Mouse (Mus musculus) midbrain, embryonic 14.5 days (tissue): ENCODE data around the gene Gata3. TPM values are rescaled to one million over a fixed set of nuclear protein-coding genes. Genes with fewer than 3 reads are reported as not detected.

Experiments used
- ATAC-seq: fragments of 200-750 bp; cut with Nextera tagmentation; 2 replicates; pipeline ENCODE4 v1.8.0; 2017; ENCODE audit warnings: moderate number of reproducible peaks, moderate library complexity; ENCODE audit not compliant: low FRiP score, low TSS enrichment
- DNase-seq: peaks from one replicate; pipeline ENCODE4 v3.0.0-alpha.2; 2015
- H3K27ac ChIP-seq: fragments of 300-500 bp; sonication (generic); replicated peaks from 2 replicates; pipeline ENCODE4 v1.5.1; 2014; ENCODE audit warnings: mild to moderate bottlenecking, low read depth, low read length, moderate library complexity
- H3K27me3 ChIP-seq: fragments of 300-500 bp; sonication (generic); 2 replicates; pipeline ENCODE4 v1.6.1; 2014; ENCODE audit warnings: low read length, control low read depth, mixed read lengths; ENCODE audit not compliant: control insufficient read depth, insufficient read depth
- H3K36me3 ChIP-seq: fragments of 300-500 bp; sonication (generic); 2 replicates; pipeline ENCODE4 v1.6.1; 2014; ENCODE audit warnings: low read length, control low read depth; ENCODE audit not compliant: control insufficient read depth, insufficient read depth
- H3K4me1 ChIP-seq: fragments of 300-500 bp; sonication (generic); 2 replicates; pipeline ENCODE4 v1.6.1; 2014; ENCODE audit warnings: mild to moderate bottlenecking, antibody characterized with exemption, low read length, control low read depth; ENCODE audit not compliant: control insufficient read depth, insufficient read depth
- H3K4me2 ChIP-seq: fragments of 300-500 bp; sonication (generic); 2 replicates; pipeline ENCODE4 v1.6.1; 2014; ENCODE audit warnings: mild to moderate bottlenecking, low read length, moderate library complexity
- H3K4me3 ChIP-seq: fragments of 300-500 bp; sonication (generic); replicated peaks from 2 replicates; pipeline ENCODE4 v1.5.1; 2014; ENCODE audit warnings: low read depth, low read length
- H3K9ac ChIP-seq: fragments of 300-500 bp; sonication (generic); replicated peaks from 2 replicates; pipeline ENCODE4 v1.6.1; 2014; ENCODE audit warnings: mild to moderate bottlenecking, low read length, moderate library complexity
- H3K9me3 ChIP-seq: fragments of 300-500 bp; sonication (generic); 2 replicates; pipeline ENCODE4 v1.6.1; 2016; ENCODE audit warnings: low read length, control low read depth, mixed read lengths; ENCODE audit not compliant: control insufficient read depth
- WGBS: fragments of 180-500 bp; shearing (Covaris S2); extraction: QIAGEN DNeasy Blood & Tissue Kit; methylation state at CpG from one replicate; pipeline ENCODE4 v1.1.7; 2014; 5-methylcytosine and 5-hydroxymethylcytosine counted together
- polyA plus RNA-seq: library from polyadenylated mRNA; unstranded; fragments of >200 nt; fragmentation: Nextera tagmentation; extraction: Ambion mirVana; gene quantifications from 2 replicates; pipeline ENCODE4 v1.2.1, GENCODE M21; 2014

Gene Gata3
- polyA plus RNA-seq, 1 experiment from 2014 or later, result 120 TPM

GRCm38 (mm10) chr2:9882926-9883802 is 6.7 kb downstream of the Gata3 start:
- Histone ChIP-seq H3K27ac (peak overlapping the region; percentile 89), H3K4me1 (peaks cover 8% of the 10 kb centered on the region; the same call in 1 of the 2 replicates), H3K4me2 (peak overlapping the region; percentile 65), H3K9ac (peak overlapping the region; percentile 69), H3K27me3 (peaks cover 75% of the 10 kb centered on the region), H3K9me3 (no peaks in the 10 kb centered on the region), H3K4me3 (peak overlapping the region; percentile 45), H3K36me3 (no peaks in the 10 kb centered on the region)
- ATAC-seq (no peak), DNase-seq (peak; percentile 61)
- WGBS, result under 1% methylated on average over 43 of the region's 43 CpGs

GRCm38 (mm10) chr2:9882371-9882925 is 7.4 kb downstream of the Gata3 start:
- peak overlapping the region; percentile 89 for H3K27ac ChIP-seq
- under 1% methylated on average over 39 of the region's 39 CpGs for WGBS
- peak overlapping the region; percentile 69 for H3K9ac ChIP-seq
- peak overlapping the region; percentile 65 for H3K4me2 ChIP-seq
- DNase-seq (peak; percentile 70), ATAC-seq (no peak)
- H3K9me3 ChIP-seq, result no peaks in the 10 kb centered on the region
- peaks cover 75% of the 10 kb centered on the region for H3K27me3 ChIP-seq
- H3K36me3 ChIP-seq, result no peaks in the 10 kb centered on the region
- peaks cover 8% of the 10 kb centered on the region; the same call in 1 of the 2 replicates for H3K4me1 ChIP-seq
- peak overlapping the region; percentile 45 for H3K4me3 ChIP-seq

- H3K9ac ChIP-seq, result peak overlapping the region; percentile 69
- peak overlapping the region; percentile 89 for H3K27ac ChIP-seq
- H3K4me2 ChIP-seq, result peak overlapping the region; percentile 65
- peak overlapping the region; percentile 45 for H3K4me3 ChIP-seq
- peak; percentile 70 for DNase-seq
- H3K27me3 ChIP-seq, result peaks cover 69% of the 10 kb centered on the region
- H3K4me1 ChIP-seq, result peaks cover 8% of the 10 kb centered on the region; the same call in 1 of the 2 replicates
- H3K9me3 ChIP-seq, result no peaks in the 10 kb centered on the region
- no peak for ATAC-seq
- no peaks in the 10 kb centered on the region for H3K36me3 ChIP-seq
- 2% methylated on average over 13 of the region's 13 CpGs for WGBS
Measured at GRCm38 (mm10) chr2:9881611-9882023, 8.2 kb downstream of the Gata3 start.

- peak within 1 kb of the TSS; percentile 45 for H3K4me3 ChIP-seq
- no peaks in the 10 kb centered on the region for H3K36me3 ChIP-seq
- H3K27ac ChIP-seq, result peak within 1 kb of the TSS; percentile 89
- under 1% methylated on average over 34 of the region's 35 CpGs for WGBS
- ATAC-seq (no peak), DNase-seq (peak; percentile 69)
- peak within 1 kb of the TSS; percentile 65 for H3K4me2 ChIP-seq
- H3K9me3 ChIP-seq, result no peaks in the 10 kb centered on the region
- peak within 1 kb of the TSS; percentile 69 for H3K9ac ChIP-seq
- H3K27me3 ChIP-seq, result peaks cover 69% of the 10 kb centered on the region
- H3K4me1 ChIP-seq, result peaks cover 8% of the 10 kb centered on the region; the same call in 1 of the 2 replicates
Measured at GRCm38 (mm10) chr2:9881051-9881591, 8.7 kb downstream of the Gata3 start, which contains the start of gene 4930412O13Rik. TSS of gene 4930412O13Rik (plus strand) at chr2:9881252.

- WGBS, result 2% methylated on average over 11 of the region's 11 CpGs
- Histone ChIP-seq H3K4me2 (peak overlapping the region; percentile 65), H3K4me1 (peaks cover 8% of the 10 kb centered on the region; the same call in 1 of the 2 replicates), H3K36me3 (no peaks in the 10 kb centered on the region), H3K27ac (peak overlapping the region; percentile 89), H3K9me3 (no peaks in the 10 kb centered on the region), H3K27me3 (peaks cover 66% of the 10 kb centered on the region), H3K4me3 (peak overlapping the region; percentile 45), H3K9ac (peak overlapping the region; percentile 69)
- ATAC-seq (no peak), DNase-seq (peak; percentile 45)
Measured at GRCm38 (mm10) chr2:9880271-9880670, 9.6 kb downstream of the Gata3 start.

- Histone ChIP-seq H3K9me3 (no peaks in the 10 kb centered on the region), H3K27me3 (peaks cover 66% of the 10 kb centered on the region), H3K36me3 (0 out of 2 replicates have a peak, but pooled peaks cover 3% of the 10 kb centered on the region), H3K4me1 (peaks cover 8% of the 10 kb centered on the region; the same call in 1 of the 2 replicates), H3K9ac (no peak overlapping the region; the same call in 1 of the 2 replicates), H3K27ac (peak overlapping the region; percentile 89; the same call in 1 of the 2 replicates), H3K4me3 (peak overlapping the region; percentile 45), H3K4me2 (peak overlapping the region; percentile 65)
- under 1% methylated on average over 21 of the region's 21 CpGs for WGBS
- DNase-seq, result peak; percentile 93
- peak; percentile 88 for ATAC-seq
Measured at GRCm38 (mm10) chr2:9879493-9879892, 10.3 kb downstream of the Gata3 start.

GRCm38 (mm10) chr2:9879092-9879491 is 10.7 kb downstream of the Gata3 start:
- Histone ChIP-seq H3K9ac (peak overlapping the region; percentile 51; the same call in 1 of the 2 replicates), H3K9me3 (no peaks in the 10 kb centered on the region), H3K36me3 (0 out of 2 replicates have a peak, but pooled peaks cover 7% of the 10 kb centered on the region), H3K4me1 (peaks cover 8% of the 10 kb centered on the region; the same call in 1 of the 2 replicates), H3K4me3 (peak overlapping the region; percentile 45), H3K4me2 (peak overlapping the region; percentile 65), H3K27ac (peak overlapping the region; percentile 87; the same call in 1 of the 2 replicates), H3K27me3 (peaks cover 70% of the 10 kb centered on the region)
- peak; percentile 60 for DNase-seq
- WGBS, result under 1% methylated on average over 22 of the region's 22 CpGs
- no peak; the same call in 1 of the 2 replicates for ATAC-seq

GRCm38 (mm10) chr2:9878564-9879081 is 11.2 kb downstream of the Gata3 start:
- peaks cover 75% of the 10 kb centered on the region for H3K27me3 ChIP-seq
- peak overlapping the region; percentile 87 for H3K27ac ChIP-seq
- peak; percentile 28; the same call in 1 of the 2 replicates for ATAC-seq

More at GRCm38 (mm10) chr2:9878564-9879081, 11.2 kb downstream of the Gata3 start:
- Histone ChIP-seq H3K36me3 (0 out of 2 replicates have a peak, but pooled peaks cover 9% of the 10 kb centered on the region), H3K4me2 (peak overlapping the region; percentile 65), H3K9me3 (no peaks in the 10 kb centered on the region), H3K4me1 (peaks cover 8% of the 10 kb centered on the region; the same call in 1 of the 2 replicates), H3K4me3 (peak overlapping the region; percentile 45), H3K9ac (peak overlapping the region; percentile 51; the same call in 1 of the 2 replicates)
- under 1% methylated on average over 33 of the region's 33 CpGs for WGBS
- DNase-seq, result peak; percentile 83
